Mouse (Mus musculus): ENCODE measurements at regions not wholly inside any gene's neighbourhood (a gene's known extent, or its start where the extent isn't known, plus 50 kb on each side); places are given as distances from the start of the nearest gene placed in this dataset.
"Not testable (repeated sequence)": the region's sequence is repeated elsewhere in the genome, so short reads cannot be mapped to it uniquely, and the experiment has no call there.

- DNase-seq (ENCODE audit: low spot score in 2 of 2) = no peak
These were observed 1446.9 kb downstream of the Zfp704 start for GRCm38 (mm10) chr3:8163030-8163429.

- peak; percentile 12 to 19 for DNase-seq (ENCODE audit: low spot score in 2 of 2)
These were observed 1447.7 kb downstream of the Zfp704 start for GRCm38 (mm10) chr3:8161997-8162756.

GRCm38 (mm10) chr3:8143016-8143415 lies 1466.9 kb downstream of the Zfp704 start:
- DNase-seq (ENCODE audit: low spot score in 2 of 2) = no peak

GRCm38 (mm10) chr3:8142190-8142589 lies 1467.7 kb downstream of the Zfp704 start:
- DNase-seq (ENCODE audit: low spot score in 2 of 2) = no peak

GRCm38 (mm10) chr3:8141664-8142084 lies 1468.2 kb downstream of the Zfp704 start:
- no peak for DNase-seq (ENCODE audit: low spot score in 2 of 2)

- DNase-seq (ENCODE audit: low spot score in 2 of 2) = not testable (repeated sequence)
These were observed 1486.2 kb downstream of the Zfp704 start for GRCm38 (mm10) chr3:8123641-8124040.

GRCm38 (mm10) chr3:8123141-8123540 lies 1486.7 kb downstream of the Zfp704 start:
- DNase-seq (ENCODE audit: low spot score in 2 of 2) = no peak

- DNase-seq (ENCODE audit: low spot score in 2 of 2) = no peak
These were observed 1478.0 kb upstream of the 1700008P02Rik start for GRCm38 (mm10) chr3:8098291-8098690.

- DNase-seq (ENCODE audit: low spot score in 2 of 2) = no peak
These were observed 1464.5 kb upstream of the 1700008P02Rik start for GRCm38 (mm10) chr3:8084749-8085148.

- DNase-seq (ENCODE audit: low spot score in 2 of 2) = no peak
These were observed 1433.5 kb upstream of the 1700008P02Rik start for GRCm38 (mm10) chr3:8053711-8054110.

GRCm38 (mm10) chr3:8051167-8051566 lies 1430.9 kb upstream of the 1700008P02Rik start:
- peak in 1 of 2 experiments; percentile 11 for DNase-seq (ENCODE audit: low spot score in 2 of 2)

- no peak for DNase-seq (ENCODE audit: low spot score in 2 of 2)
These were observed 1429.5 kb upstream of the 1700008P02Rik start for GRCm38 (mm10) chr3:8049706-8050105.

GRCm38 (mm10) chr3:8046348-8046747 lies 1426.1 kb upstream of the 1700008P02Rik start:
- DNase-seq (ENCODE audit: low spot score in 2 of 2) = no peak

GRCm38 (mm10) chr3:8036697-8037096 lies 1416.5 kb upstream of the 1700008P02Rik start:
- DNase-seq (ENCODE audit: low spot score in 2 of 2) = no peak

GRCm38 (mm10) chr3:8035091-8035729 lies 1415.0 kb upstream of the 1700008P02Rik start:
- no peak for DNase-seq (ENCODE audit: low spot score in 2 of 2)

- no peak for DNase-seq (ENCODE audit: low spot score in 2 of 2)
These were observed 1406.2 kb upstream of the 1700008P02Rik start for GRCm38 (mm10) chr3:8026325-8027017.

GRCm38 (mm10) chr3:8022654-8023053 lies 1402.4 kb upstream of the 1700008P02Rik start:
- no peak for DNase-seq (ENCODE audit: low spot score in 2 of 2)

GRCm38 (mm10) chr3:8017489-8017888 lies 1397.2 kb upstream of the 1700008P02Rik start:
- DNase-seq (ENCODE audit: low spot score in 2 of 2) = no peak

- DNase-seq (ENCODE audit: low spot score in 2 of 2) = no peak
These were observed 1396.7 kb upstream of the 1700008P02Rik start for GRCm38 (mm10) chr3:8016945-8017344.

- no peak for DNase-seq (ENCODE audit: low spot score in 2 of 2)
These were observed 1389.7 kb upstream of the 1700008P02Rik start for GRCm38 (mm10) chr3:8009966-8010365.

GRCm38 (mm10) chr3:8006708-8007395 lies 1386.6 kb upstream of the 1700008P02Rik start:
- DNase-seq (ENCODE audit: low spot score in 2 of 2) = no peak

GRCm38 (mm10) chr3:8006273-8006672 lies 1386.0 kb upstream of the 1700008P02Rik start:
- DNase-seq (ENCODE audit: low spot score in 2 of 2) = no peak
